Mouse (Mus musculus) embryo, embryonic 10.5 days (tissue): ENCODE data around the gene Fmr1.
A peak's percentile ranks its signal among the peaks of the same experiment; 100 is the strongest.
"Not testable (repeated sequence)": the region's sequence is repeated elsewhere in the genome, so short reads cannot be mapped to it uniquely, and the experiment has no call there.

Source experiments
- DNase-seq: peaks from one replicate; pipeline ENCODE4 v3.0.0-alpha.2; 2015; ENCODE audit warnings: low spot score

The Fmr1 gene

DNA sequence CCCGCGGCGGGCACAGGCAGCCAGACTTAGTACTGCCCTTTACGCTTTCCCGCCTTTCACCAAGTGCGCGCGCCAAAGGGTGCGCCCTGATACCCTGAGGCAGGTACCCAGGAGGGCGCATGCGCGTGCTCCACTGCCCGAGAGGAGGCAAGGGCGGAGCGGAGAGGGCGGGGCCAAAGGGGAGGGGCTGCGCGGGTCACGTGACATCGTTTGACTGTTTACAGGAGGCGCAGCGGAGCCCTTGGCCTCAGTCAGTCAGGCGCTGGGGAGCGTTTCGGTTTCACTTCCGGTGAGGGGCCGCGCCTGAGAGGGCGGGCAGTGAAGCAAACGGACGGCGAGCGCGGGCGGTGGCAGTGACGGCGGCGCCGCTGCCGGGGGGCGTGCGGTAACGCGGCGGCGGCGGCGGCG, at the start of gene Fmr1:
Gene Fmr1, plus strand, starts transcription at position 209 of the 408 bp plus-strand sequence.
- peak; percentile 93 for DNase-seq

DNA sequence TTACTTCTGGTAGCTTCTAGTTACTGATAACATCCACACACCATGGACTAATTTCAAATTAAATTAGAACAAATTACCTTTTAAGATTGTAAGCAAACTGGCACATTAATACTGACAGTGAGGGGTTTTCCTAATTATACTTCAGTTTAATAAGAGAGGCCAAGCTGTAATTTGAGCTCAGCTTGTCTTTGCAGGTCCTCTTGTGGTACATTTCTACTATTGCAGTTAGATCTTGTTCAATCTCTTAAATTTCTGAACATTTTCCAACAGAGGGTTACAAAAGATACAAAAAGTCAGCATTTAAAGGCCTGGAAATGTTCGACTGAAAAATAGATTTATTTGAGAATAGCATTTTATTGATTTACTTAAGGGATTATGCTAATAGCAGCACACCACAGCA, 36.7 kb upstream of the Fmr1 start:
- no peak for DNase-seq

DNA sequence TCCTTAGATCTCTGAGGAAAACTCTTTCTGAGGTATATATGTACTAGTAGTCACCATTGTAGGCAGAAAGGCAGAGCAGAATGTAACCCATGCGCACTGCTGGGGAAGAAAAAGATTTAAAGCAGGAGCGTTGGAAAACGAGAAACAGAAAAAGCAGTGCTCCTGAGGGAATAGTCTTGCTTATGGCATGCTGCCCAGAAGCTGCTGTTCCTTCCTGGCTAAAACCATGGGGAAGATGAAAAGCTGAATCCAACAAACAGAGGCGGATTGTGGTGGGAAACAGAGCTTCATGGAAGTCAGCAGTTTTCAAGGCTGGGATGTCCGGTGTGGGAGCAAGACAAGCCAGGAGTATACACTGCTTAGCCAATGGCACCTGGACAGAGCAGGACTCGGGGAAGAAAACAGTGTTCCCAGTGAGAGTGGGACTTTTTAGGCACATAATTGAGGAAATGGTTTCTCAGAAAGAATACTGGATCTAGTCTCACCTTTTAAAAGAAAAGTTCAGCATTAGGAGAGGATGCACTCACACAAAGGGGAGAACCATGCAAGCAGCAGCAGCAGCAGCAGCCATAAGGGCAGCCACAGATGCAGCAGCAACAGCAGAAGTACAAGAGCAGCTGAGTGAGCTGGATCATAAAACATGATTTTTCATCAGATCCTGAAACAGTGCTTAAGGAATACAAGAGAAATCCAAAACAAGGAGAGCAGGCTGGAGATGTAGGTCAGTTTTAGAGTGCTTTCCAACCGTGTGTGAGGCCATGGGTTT, 33.0 kb upstream of the Fmr1 start:
- DNase-seq, result peak; percentile 3

DNA sequence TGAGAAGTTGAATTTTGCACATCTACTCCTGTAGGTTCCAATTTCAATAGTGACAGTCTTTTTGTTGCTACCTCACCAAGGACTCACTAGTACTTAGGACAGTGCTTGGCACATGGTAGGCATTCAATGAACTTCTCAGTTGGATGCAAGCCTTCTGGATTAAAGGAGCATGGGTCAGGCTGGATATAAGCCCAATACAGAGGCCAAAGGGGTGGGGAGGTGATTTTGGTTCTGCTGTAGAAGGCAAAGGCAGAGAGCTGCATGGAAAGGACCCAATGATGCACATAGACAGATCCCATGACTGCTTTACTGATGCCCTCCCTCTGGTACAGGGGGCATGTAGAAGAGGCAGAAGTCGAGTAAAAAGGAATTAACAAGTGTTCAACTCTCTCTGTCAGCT, 833 bp upstream of the Fmr1 start:
- DNase-seq, result no peak

- DNase-seq, result no peak
Observed at GRCm38 (mm10) chrX:68678815-68679486, 610 bp downstream of the Fmr1 start.

- DNase-seq, result no peak
Observed at GRCm38 (mm10) chrX:68684706-68685105, 6.4 kb downstream of the Fmr1 start.

DNA sequence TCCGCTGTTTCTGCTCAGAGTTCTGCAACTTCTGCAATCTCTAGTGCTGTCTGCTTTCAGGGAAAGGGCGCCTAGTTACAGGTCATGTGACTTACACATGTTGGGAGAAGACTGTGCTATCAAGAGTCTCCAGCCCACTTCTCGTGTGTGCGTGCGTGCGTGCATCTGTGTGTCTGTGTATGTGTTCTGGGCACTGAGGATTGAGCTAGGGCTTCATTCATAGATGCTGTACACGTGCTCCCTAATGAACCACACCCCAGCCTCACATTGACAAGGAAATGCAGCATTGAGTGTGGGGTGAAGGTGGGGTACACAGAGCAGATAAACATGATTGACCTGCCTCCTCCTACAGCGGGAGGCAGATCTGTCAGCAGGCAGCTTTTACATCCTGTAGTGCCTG, 13.6 kb downstream of the Fmr1 start:
- not testable (repeated sequence) for DNase-seq

- DNase-seq, result no peak
Observed at GRCm38 (mm10) chrX:68736902-68737301, 58.6 kb downstream of the Fmr1 start.

GRCm38 (mm10) chrX:68740088-68740487, 61.7 kb downstream of the Fmr1 start:
- no peak for DNase-seq

DNA sequence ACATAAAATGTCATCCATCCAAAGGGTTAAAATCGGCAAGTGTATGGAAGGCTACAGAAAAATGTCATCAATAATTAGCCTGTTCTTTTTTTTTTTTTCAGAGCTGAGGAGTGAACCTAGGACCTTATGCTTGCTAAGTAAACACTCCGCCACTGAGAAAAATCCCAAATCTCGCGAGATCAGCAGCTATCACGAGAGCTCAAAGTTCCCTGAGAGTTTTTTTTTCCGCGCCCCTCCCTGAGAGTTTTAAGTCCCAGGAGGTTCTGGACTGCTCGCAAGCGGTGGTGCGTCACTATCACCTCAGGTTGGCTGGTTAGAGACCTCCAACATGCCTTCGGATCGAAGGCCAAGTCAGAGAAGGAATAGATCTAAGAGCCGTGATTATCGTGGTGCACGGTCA, 83.3 kb downstream of the Fmr1 start, which contains the start of gene Fmr1nb:
Gene Fmr1nb, plus strand, starts transcription at position 234 of the 400 bp plus-strand sequence.
- DNase-seq, result no peak
